Mouse (Mus musculus) heart, embryonic 12.5 days (tissue): ENCODE data around the gene Gm45261. TPM values are rescaled to one million over a fixed set of nuclear protein-coding genes. Genes with fewer than 3 reads are reported as not detected.

Experiments
- ATAC-seq: fragments of 200-750 bp; cut with Nextera tagmentation; 2 replicates; pipeline ENCODE4 v1.8.0; 2017; ENCODE audit warnings: moderate TSS enrichment, moderate library complexity; ENCODE audit not compliant: insufficient number of reproducible peaks, low FRiP score
- H3K27ac ChIP-seq: fragments of 300-500 bp; sonication (generic); 2 replicates; pipeline ENCODE4 v1.5.1; 2016; ENCODE audit warnings: mild to moderate bottlenecking, moderate library complexity; ENCODE audit not compliant: poor library complexity, severe bottlenecking
- H3K27me3 ChIP-seq: fragments of 300-500 bp; sonication (generic); replicated peaks from 2 replicates; pipeline ENCODE4 v1.6.1; 2016; ENCODE audit warnings: mild to moderate bottlenecking, moderate library complexity
- H3K36me3 ChIP-seq: fragments of 300-500 bp; sonication (generic); 2 replicates; pipeline ENCODE4 v1.6.1; 2016; ENCODE audit warnings: mild to moderate bottlenecking, moderate library complexity
- H3K4me1 ChIP-seq: fragments of 300-500 bp; sonication (generic); replicated peaks from 2 replicates; pipeline ENCODE4 v1.6.1; 2016; ENCODE audit warnings: mild to moderate bottlenecking
- H3K4me2 ChIP-seq: fragments of 300-500 bp; sonication (generic); 2 replicates; pipeline ENCODE4 v1.6.1; 2016; ENCODE audit warnings: mild to moderate bottlenecking, moderate library complexity
- H3K4me3 ChIP-seq: fragments of 300-500 bp; sonication (generic); 2 replicates; pipeline ENCODE4 v1.5.1; 2016; ENCODE audit warnings: mild to moderate bottlenecking
- H3K9ac ChIP-seq: fragments of 300-500 bp; sonication (generic); 2 replicates; pipeline ENCODE4 v1.6.1; 2016; ENCODE audit warnings: mild to moderate bottlenecking, moderate library complexity
- H3K9me3 ChIP-seq: fragments of 300-500 bp; sonication (generic); replicated peaks from 2 replicates; pipeline ENCODE4 v1.6.1; 2016; ENCODE audit warnings: mild to moderate bottlenecking, moderate library complexity
- WGBS: fragments of 180-500 bp; shearing (Covaris S2); methylation state at CpG from one replicate; pipeline ENCODE4 v1.1.7; 2016; 5-methylcytosine and 5-hydroxymethylcytosine counted together
- polyA plus RNA-seq: library from polyadenylated mRNA; unstranded; fragments of >200 nt; fragmentation: Nextera tagmentation; extraction: Ambion mirVana; gene quantifications from 2 replicates; pipeline ENCODE4 v1.2.1, GENCODE M21; 2016

Gene Gm45261
- polyA plus RNA-seq, 1 experiment from 2014 or later = not detected

DNA sequence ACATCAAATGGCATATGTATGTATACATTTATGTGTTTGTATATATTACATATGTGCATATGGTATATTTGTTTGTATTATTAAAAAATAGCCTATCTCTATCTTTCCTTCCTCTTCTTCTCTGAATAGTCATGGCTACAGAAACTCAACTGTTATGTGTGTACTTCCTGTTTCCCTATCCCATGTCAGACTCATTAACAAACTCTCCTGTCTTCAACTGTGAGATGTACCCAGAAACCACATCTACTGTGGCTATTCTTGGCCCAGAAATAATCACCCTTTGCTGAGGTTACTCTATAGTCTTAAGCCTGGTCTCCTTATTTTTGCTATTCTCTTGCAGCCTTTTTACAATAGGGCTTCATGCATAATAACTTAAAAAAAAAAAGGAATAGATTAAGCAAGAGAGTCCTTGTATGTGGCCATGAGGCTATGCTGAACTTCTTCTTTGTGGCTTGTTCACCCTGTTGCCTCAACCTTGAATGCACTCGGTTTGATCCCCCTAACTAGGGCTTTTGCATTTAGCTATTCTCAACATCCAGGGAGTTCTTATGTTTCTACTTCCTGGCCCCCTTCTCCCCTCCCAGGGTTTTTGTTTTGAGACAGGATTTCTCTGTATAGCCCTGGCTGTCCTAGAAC lies 9.2 kb downstream of the Gm45261 start:
- Histone ChIP-seq H3K27me3 (no peaks in the 10 kb centered on the region), H3K4me3 (no peak overlapping the region), H3K4me1 (no peaks in the 10 kb centered on the region), H3K27ac (no peak overlapping the region), H3K9me3 (no peaks in the 10 kb centered on the region), H3K36me3 (no peaks in the 10 kb centered on the region), H3K9ac (no peak overlapping the region), H3K4me2 (no peak overlapping the region)
- no peak for ATAC-seq
- WGBS = 76% methylated on average over 1 of the region's 1 CpGs

DNA sequence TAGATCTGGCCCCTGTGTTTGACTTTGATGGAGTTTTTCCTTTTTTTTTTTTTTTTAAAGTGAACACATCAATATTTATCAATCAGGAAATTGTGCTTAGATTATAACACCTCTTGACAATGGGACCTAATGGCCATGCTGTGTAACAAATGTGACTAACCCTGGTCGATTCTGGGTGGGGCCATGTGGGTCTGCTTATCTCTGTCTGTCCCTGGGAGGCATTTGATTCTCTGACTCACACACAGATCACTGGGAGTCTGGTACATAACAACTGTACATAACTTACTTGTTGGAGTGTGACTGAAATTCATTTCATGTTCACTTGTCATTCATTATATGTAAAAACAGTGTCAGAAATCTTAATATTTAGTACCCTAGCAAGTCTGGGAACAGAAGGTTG lies 13.7 kb downstream of the Gm45261 start:
- H3K4me2 ChIP-seq = no peak overlapping the region
- no peaks in the 10 kb centered on the region for H3K9me3 ChIP-seq
- no peaks in the 10 kb centered on the region for H3K4me1 ChIP-seq
- no peak overlapping the region for H3K9ac ChIP-seq
- no peak overlapping the region for H3K4me3 ChIP-seq
- H3K27me3 ChIP-seq = no peaks in the 10 kb centered on the region
- WGBS = 28% methylated on average over 1 of the region's 1 CpGs
- H3K27ac ChIP-seq = no peak overlapping the region
- ATAC-seq = no peak
- no peaks in the 10 kb centered on the region for H3K36me3 ChIP-seq

DNA sequence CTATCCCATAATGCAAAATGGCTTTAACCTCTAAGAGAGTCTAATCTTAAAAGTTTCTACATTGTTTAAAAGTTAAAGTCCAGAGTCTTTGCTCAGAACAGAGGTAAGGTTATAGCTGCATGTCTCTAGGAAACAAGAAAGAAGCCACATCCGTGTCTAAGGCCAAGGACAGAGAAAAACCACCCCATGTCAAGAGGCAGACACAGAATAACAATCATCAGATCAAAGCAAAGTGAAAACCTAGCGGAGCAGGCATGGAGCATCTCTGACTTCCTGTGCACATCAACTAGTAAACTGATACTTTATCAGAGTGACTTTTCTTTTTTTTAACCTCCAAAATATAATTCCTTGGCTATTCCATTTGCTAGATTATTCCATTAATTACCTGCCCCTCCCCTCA lies 20.3 kb downstream of the Gm45261 start:
- 59% methylated on average over 2 of the region's 2 CpGs for WGBS
- Histone ChIP-seq H3K4me2 (no peak overlapping the region), H3K27ac (no peak overlapping the region), H3K4me1 (no peaks in the 10 kb centered on the region), H3K9me3 (no peaks in the 10 kb centered on the region), H3K27me3 (no peaks in the 10 kb centered on the region), H3K4me3 (no peak overlapping the region), H3K36me3 (no peaks in the 10 kb centered on the region), H3K9ac (no peak overlapping the region)
- ATAC-seq = no peak

- Histone ChIP-seq H3K4me2 (no peak overlapping the region), H3K27me3 (no peaks in the 10 kb centered on the region), H3K4me3 (no peak overlapping the region), H3K9ac (no peak overlapping the region), H3K36me3 (no peaks in the 10 kb centered on the region), H3K4me1 (no peaks in the 10 kb centered on the region), H3K27ac (no peak overlapping the region), H3K9me3 (no peaks in the 10 kb centered on the region)
- 72% methylated on average over 2 of the region's 2 CpGs for WGBS
- no peak for ATAC-seq
These were observed 22.7 kb downstream of the Gm45261 start for GRCm38 (mm10) chr1:80438506-80438905.

DNA sequence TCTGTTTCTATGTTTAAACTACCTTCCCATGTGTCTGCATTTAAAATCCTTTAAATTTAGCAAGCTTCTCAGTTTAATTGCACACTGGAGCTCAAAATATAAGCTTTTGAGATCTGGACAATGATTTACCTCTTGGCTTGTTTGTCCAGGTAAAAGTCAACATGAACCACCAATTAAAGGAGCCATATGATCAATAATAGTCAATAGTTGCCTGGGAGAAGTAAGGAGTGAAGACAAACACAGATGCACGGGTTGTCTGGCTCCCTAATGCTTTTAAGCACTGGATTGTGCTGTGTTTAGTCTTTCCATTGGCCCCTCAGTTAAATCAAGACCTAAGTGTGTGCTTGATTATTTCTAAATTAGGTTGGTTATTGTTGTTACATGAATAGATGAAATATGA lies 33.3 kb downstream of the Gm45261 start:
- Histone ChIP-seq H3K9me3 (no peaks in the 10 kb centered on the region; the same call in 1 of the 2 replicates), H3K36me3 (no peaks in the 10 kb centered on the region), H3K4me1 (no peaks in the 10 kb centered on the region), H3K9ac (no peak overlapping the region), H3K4me2 (no peak overlapping the region), H3K4me3 (no peak overlapping the region), H3K27me3 (no peaks in the 10 kb centered on the region), H3K27ac (no peak overlapping the region)
- WGBS = 67% methylated on average over 1 of the region's 1 CpGs
- no peak for ATAC-seq

GRCm38 (mm10) chr1:80427425-80427824 lies 33.8 kb downstream of the Gm45261 start:
- Histone ChIP-seq H3K36me3 (no peaks in the 10 kb centered on the region), H3K4me1 (no peaks in the 10 kb centered on the region), H3K9ac (no peak overlapping the region), H3K27ac (no peak overlapping the region), H3K27me3 (no peaks in the 10 kb centered on the region), H3K4me3 (no peak overlapping the region), H3K4me2 (no peak overlapping the region), H3K9me3 (no peaks in the 10 kb centered on the region; the same call in 1 of the 2 replicates)
- 45% methylated on average over 1 of the region's 1 CpGs for WGBS
- no peak for ATAC-seq

DNA sequence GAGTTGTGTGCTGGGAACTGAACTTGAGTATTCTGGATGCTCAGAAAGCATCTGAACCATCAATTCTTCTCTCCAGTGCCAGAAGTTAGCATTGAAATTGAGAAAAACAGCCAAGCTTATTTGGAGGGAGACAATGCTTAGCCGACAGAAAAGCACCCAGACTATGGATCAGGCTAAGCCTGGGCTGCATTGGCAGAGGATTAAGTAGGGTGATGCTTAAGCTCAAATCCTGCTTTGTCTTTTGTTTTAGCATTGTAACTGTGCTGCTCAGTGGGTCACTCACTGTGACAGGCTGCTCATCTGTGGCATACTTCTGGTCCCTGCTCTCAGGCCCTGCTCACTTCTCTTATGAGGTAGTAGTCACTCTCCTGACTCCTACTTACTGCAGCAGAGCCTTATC lies 36.6 kb downstream of the Gm45261 start:
- Histone ChIP-seq H3K4me3 (no peak overlapping the region), H3K4me1 (no peaks in the 10 kb centered on the region), H3K4me2 (no peak overlapping the region), H3K27me3 (no peaks in the 10 kb centered on the region), H3K9me3 (no peaks in the 10 kb centered on the region), H3K9ac (no peak overlapping the region), H3K27ac (no peak overlapping the region), H3K36me3 (no peaks in the 10 kb centered on the region)
- ATAC-seq = no peak
- WGBS = 71% methylated on average over 1 of the region's 1 CpGs

- Histone ChIP-seq H3K36me3 (no peaks in the 10 kb centered on the region), H3K27me3 (no peaks in the 10 kb centered on the region), H3K9ac (no peak overlapping the region), H3K9me3 (no peaks in the 10 kb centered on the region), H3K4me1 (no peaks in the 10 kb centered on the region), H3K27ac (no peak overlapping the region), H3K4me3 (no peak overlapping the region), H3K4me2 (no peak overlapping the region)
- 70% methylated on average over 12 of the region's 12 CpGs for WGBS
- no peak for ATAC-seq
These were observed 42.8 kb downstream of the Gm45261 start for GRCm38 (mm10) chr1:80418321-80419045.

GRCm38 (mm10) chr1:80416329-80416728 lies 44.9 kb downstream of the Gm45261 start:
- no peaks in the 10 kb centered on the region for H3K27me3 ChIP-seq
- H3K36me3 ChIP-seq = no peaks in the 10 kb centered on the region
- no peak overlapping the region for H3K4me3 ChIP-seq
- WGBS = 66% methylated on average over 5 of the region's 5 CpGs
- H3K27ac ChIP-seq = no peak overlapping the region
- ATAC-seq = no peak
- no peaks in the 10 kb centered on the region for H3K9me3 ChIP-seq
- H3K9ac ChIP-seq = no peak overlapping the region
- H3K4me2 ChIP-seq = no peak overlapping the region
- H3K4me1 ChIP-seq = no peaks in the 10 kb centered on the region

- WGBS = 57% methylated on average over 2 of the region's 2 CpGs
- no peak overlapping the region for H3K4me3 ChIP-seq
- H3K27ac ChIP-seq = no peak overlapping the region
- no peaks in the 10 kb centered on the region for H3K4me1 ChIP-seq
- no peaks in the 10 kb centered on the region for H3K27me3 ChIP-seq
- no peak overlapping the region for H3K9ac ChIP-seq
- no peaks in the 10 kb centered on the region for H3K9me3 ChIP-seq
- H3K36me3 ChIP-seq = no peaks in the 10 kb centered on the region
- ATAC-seq = no peak
- H3K4me2 ChIP-seq = no peak overlapping the region
These were observed 48.7 kb downstream of the Gm45261 start for GRCm38 (mm10) chr1:80412521-80412920.

GRCm38 (mm10) chr1:80410229-80410973 lies 50.8 kb downstream of the Gm45261 start:
- Histone ChIP-seq H3K4me2 (no peak overlapping the region), H3K9me3 (no peaks in the 10 kb centered on the region), H3K27me3 (no peaks in the 10 kb centered on the region), H3K9ac (no peak overlapping the region), H3K4me1 (no peaks in the 10 kb centered on the region), H3K27ac (no peak overlapping the region), H3K4me3 (no peak overlapping the region), H3K36me3 (no peaks in the 10 kb centered on the region)
- no peak for ATAC-seq
